Mouse (Mus musculus) neural tube, embryonic 11.5 days (tissue): Measurements from ENCODE around the gene Pdxp. TPM values are rescaled to one million over a fixed set of nuclear protein-coding genes. Genes with fewer than 3 reads are reported as not detected.

Source experiments
- ATAC-seq: fragments of 200-750 bp; cut with Nextera tagmentation; 2 replicates; pipeline ENCODE4 v1.8.0; 2017; ENCODE audit warnings: moderate number of reproducible peaks, mild to moderate bottlenecking, moderate TSS enrichment, moderate library complexity; ENCODE audit not compliant: insufficient read depth, low FRiP score, low TSS enrichment
- DNase-seq: peaks from one replicate; pipeline ENCODE4 v3.0.0-alpha.2; 2015; ENCODE audit warnings: low spot score
- H3K27ac ChIP-seq: fragments of 300-500 bp; sonication (generic); 2 replicates; pipeline ENCODE4 v1.5.1; 2014; ENCODE audit warnings: low read depth, mild to moderate bottlenecking, low read length
- H3K27me3 ChIP-seq: fragments of 300-500 bp; sonication (generic); 2 replicates; pipeline ENCODE4 v1.6.1; 2014; ENCODE audit warnings: mild to moderate bottlenecking, low read length, mixed read lengths; ENCODE audit not compliant: control insufficient read depth, insufficient read depth
- H3K36me3 ChIP-seq: fragments of 300-500 bp; sonication (generic); 2 replicates; pipeline ENCODE4 v1.6.1; 2014; ENCODE audit warnings: mild to moderate bottlenecking, low read length, moderate library complexity, mixed read lengths; ENCODE audit not compliant: control insufficient read depth, insufficient read depth
- H3K4me1 ChIP-seq: fragments of 300-500 bp; sonication (generic); 2 replicates; pipeline ENCODE4 v1.6.1; 2014; ENCODE audit warnings: low read length, mixed read lengths; ENCODE audit not compliant: control insufficient read depth, insufficient read depth
- H3K4me2 ChIP-seq: fragments of 300-500 bp; sonication (generic); 2 replicates; pipeline ENCODE4 v1.6.1; 2014; ENCODE audit warnings: low read depth, mild to moderate bottlenecking, moderate library complexity
- H3K4me3 ChIP-seq: fragments of 300-500 bp; sonication (generic); 2 replicates; pipeline ENCODE4 v1.5.1; 2014; ENCODE audit warnings: low read depth, low read length
- H3K9ac ChIP-seq: fragments of 300-500 bp; sonication (generic); 2 replicates; pipeline ENCODE4 v1.6.1; 2014; ENCODE audit warnings: mild to moderate bottlenecking, low read length
- H3K9me3 ChIP-seq: fragments of 300-500 bp; sonication (generic); 2 replicates; pipeline ENCODE4 v1.6.1; 2016; ENCODE audit warnings: low read length; ENCODE audit not compliant: control insufficient read depth
- WGBS: fragments of 180-500 bp; shearing (Covaris S2); extraction: QIAGEN DNeasy Blood & Tissue Kit; methylation state at CpG from one replicate; pipeline ENCODE4 v1.1.7; 2014; 5-methylcytosine and 5-hydroxymethylcytosine counted together
- polyA plus RNA-seq: library from polyadenylated mRNA; unstranded; fragments of >200 nt; fragmentation: Nextera tagmentation; extraction: Ambion mirVana; gene quantifications from 2 replicates; pipeline ENCODE4 v1.2.1, GENCODE M21; 2014

The Pdxp gene
- polyA plus RNA-seq, result 34.9 and 36.0 TPM in 2 replicates

DNA sequence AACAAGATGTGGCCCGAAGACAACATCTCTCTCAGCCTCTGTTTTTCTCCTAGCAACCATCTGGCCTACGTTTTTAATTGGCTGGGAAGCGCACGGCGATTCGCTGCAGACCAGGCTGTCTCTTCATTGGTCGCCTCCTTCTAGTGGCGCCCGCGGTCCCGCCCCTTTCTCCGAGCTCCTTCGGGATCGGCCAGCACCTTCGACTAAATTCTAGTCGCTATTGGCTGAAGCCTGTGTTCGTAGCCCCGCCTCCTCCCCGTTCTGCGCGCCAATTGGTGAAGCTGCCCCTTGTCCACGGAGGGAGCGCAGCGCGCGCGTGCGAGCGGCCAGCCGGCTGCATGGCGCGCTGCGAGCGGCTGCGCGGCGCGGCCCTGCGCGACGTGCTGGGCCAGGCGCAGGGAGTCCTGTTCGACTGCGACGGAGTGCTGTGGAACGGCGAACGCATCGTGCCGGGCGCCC, at the start of gene Pdxp:
Pdxp (plus strand) TSS at position 288 of the 459 bp plus-strand sequence.
- WGBS, result under 1% methylated on average over 51 of the region's 51 CpGs
- ATAC-seq (peak; percentile 92), DNase-seq (peak; percentile 98)
- Histone ChIP-seq H3K36me3 (peaks cover 6% of the 10 kb centered on the region), H3K4me1 (peaks cover 20% of the 10 kb centered on the region), H3K4me3 (peak within 1 kb of the TSS; percentile 75), H3K27ac (peak within 1 kb of the TSS; percentile 91), H3K9ac (peak within 1 kb of the TSS; percentile 85), H3K27me3 (no peaks in the 10 kb centered on the region), H3K9me3 (no peaks in the 10 kb centered on the region), H3K4me2 (peak within 1 kb of the TSS; percentile 97)

DNA sequence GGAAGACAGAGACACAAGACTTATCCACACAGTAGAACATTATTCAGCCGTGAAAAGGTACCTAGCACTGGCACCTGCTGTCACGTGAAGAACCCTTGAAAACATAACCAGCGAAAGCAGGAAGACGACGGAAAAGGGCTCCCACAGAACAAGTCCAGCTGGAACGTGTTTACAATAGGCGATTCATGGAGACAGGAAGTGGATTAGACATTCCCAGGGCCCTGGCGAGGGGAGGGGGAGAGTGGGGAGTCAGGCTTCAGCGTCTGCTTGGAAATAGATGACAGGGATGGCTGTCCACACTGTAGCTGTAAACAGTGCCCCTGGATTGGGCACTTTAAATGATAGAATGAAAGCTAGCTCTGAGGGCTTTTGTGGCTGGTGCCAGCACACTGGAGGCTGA, 45.3 kb upstream of the Pdxp start:
- H3K4me2 ChIP-seq, result no peak overlapping the region
- peak; percentile 63 for DNase-seq
- no peaks in the 10 kb centered on the region for H3K9me3 ChIP-seq
- ATAC-seq, result no peak
- 32% methylated on average over 9 of the region's 9 CpGs for WGBS
- no peaks in the 10 kb centered on the region for H3K4me1 ChIP-seq
- H3K27ac ChIP-seq, result no peak overlapping the region
- H3K36me3 ChIP-seq, result no peaks in the 10 kb centered on the region
- H3K4me3 ChIP-seq, result no peak overlapping the region
- H3K9ac ChIP-seq, result no peak overlapping the region
- H3K27me3 ChIP-seq, result no peaks in the 10 kb centered on the region

GRCm38 (mm10) chr15:78868826-78869233, 44.9 kb upstream of the Pdxp start:
- Histone ChIP-seq H3K36me3 (no peaks in the 10 kb centered on the region), H3K27ac (no peak overlapping the region), H3K4me1 (no peaks in the 10 kb centered on the region), H3K4me3 (no peak overlapping the region), H3K4me2 (no peak overlapping the region), H3K9ac (no peak overlapping the region), H3K9me3 (no peaks in the 10 kb centered on the region), H3K27me3 (no peaks in the 10 kb centered on the region)
- ATAC-seq (no peak), DNase-seq (no peak)
- 56% methylated on average over 7 of the region's 7 CpGs for WGBS

- peak; percentile 64 for DNase-seq
- no peak overlapping the region for H3K9ac ChIP-seq
- H3K27ac ChIP-seq, result no peak overlapping the region
- WGBS, result 26% methylated on average over 6 of the region's 6 CpGs
- H3K4me3 ChIP-seq, result no peak overlapping the region
- ATAC-seq, result no peak
- no peaks in the 10 kb centered on the region for H3K36me3 ChIP-seq
- H3K9me3 ChIP-seq, result no peaks in the 10 kb centered on the region
- no peak overlapping the region for H3K4me2 ChIP-seq
- H3K4me1 ChIP-seq, result no peaks in the 10 kb centered on the region
- H3K27me3 ChIP-seq, result no peaks in the 10 kb centered on the region
Observed at GRCm38 (mm10) chr15:78869775-78870174, 43.9 kb upstream of the Pdxp start.

GRCm38 (mm10) chr15:78872021-78872608, 41.6 kb upstream of the Pdxp start:
- Histone ChIP-seq H3K9ac (no peak overlapping the region), H3K4me2 (no peak overlapping the region), H3K4me1 (no peaks in the 10 kb centered on the region), H3K4me3 (no peak overlapping the region), H3K27me3 (no peaks in the 10 kb centered on the region), H3K36me3 (no peaks in the 10 kb centered on the region), H3K27ac (no peak overlapping the region), H3K9me3 (no peaks in the 10 kb centered on the region)
- DNase-seq (no peak), ATAC-seq (no peak)
- WGBS, result 59% methylated on average over 5 of the region's 5 CpGs

DNA sequence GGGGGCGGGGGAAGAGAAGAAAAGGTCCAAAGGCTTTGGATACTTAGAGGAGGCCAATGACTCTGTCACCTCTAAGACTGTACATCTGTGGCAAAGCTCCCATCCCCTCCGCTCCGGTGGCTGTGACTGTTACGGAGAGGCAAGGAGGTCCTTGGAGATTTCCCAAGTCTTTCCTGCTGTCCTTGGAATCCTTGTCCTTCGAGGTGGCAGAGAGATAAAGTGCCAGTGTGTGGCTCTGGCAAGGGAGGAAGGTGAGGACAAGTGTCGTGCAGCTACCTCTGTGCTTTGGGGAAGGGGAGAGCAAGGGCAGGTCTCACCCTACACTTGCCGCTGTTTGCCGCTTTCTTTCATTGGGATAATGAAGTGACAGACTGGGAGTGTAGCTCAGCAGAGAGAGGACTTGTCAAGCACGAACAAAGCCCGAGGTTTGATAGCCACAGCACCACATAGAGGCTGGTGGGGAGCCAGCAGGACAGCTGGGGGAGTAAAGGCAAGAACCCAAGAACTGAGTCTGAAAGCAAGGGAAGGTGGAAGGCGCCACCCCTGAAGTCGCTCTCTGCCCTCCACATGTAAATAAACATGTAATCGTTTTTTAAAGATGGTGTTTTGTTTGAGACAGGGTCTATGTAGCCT, 39.8 kb upstream of the Pdxp start:
- Histone ChIP-seq H3K4me3 (no peak overlapping the region), H3K4me1 (peaks cover 6% of the 10 kb centered on the region; the same call in 1 of the 2 replicates), H3K36me3 (no peaks in the 10 kb centered on the region), H3K27ac (no peak overlapping the region), H3K27me3 (no peaks in the 10 kb centered on the region), H3K9me3 (no peaks in the 10 kb centered on the region), H3K9ac (no peak overlapping the region), H3K4me2 (no peak overlapping the region)
- 60% methylated on average over 13 of the region's 13 CpGs for WGBS
- no peak for DNase-seq
- ATAC-seq, result no peak

DNA sequence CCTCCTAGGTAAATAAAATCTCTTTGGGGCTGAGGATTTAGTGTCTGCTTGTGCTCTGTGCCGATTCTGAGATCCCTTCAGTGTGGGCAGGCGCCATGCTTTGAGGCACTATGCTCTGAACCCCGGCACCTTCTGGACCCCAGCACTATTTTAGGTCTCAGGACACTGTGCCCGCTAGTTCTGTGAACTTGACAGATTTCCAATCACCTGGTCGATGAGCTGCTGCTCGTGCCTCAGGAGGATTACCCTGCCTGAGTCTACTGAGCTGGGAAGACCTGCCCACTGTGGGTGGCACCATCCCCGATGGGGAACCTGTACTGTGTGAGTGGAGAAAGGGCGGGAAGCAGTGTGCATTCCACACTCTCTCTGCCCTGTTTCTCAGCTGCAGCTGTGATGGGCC, 38.7 kb upstream of the Pdxp start:
- 82% methylated on average over 8 of the region's 8 CpGs for WGBS
- ATAC-seq (no peak), DNase-seq (no peak)
- Histone ChIP-seq H3K4me1 (peaks cover 6% of the 10 kb centered on the region; the same call in 1 of the 2 replicates), H3K9me3 (no peaks in the 10 kb centered on the region), H3K36me3 (no peaks in the 10 kb centered on the region), H3K27me3 (no peaks in the 10 kb centered on the region), H3K4me2 (no peak overlapping the region), H3K9ac (no peak overlapping the region), H3K4me3 (no peak overlapping the region), H3K27ac (no peak overlapping the region)

DNA sequence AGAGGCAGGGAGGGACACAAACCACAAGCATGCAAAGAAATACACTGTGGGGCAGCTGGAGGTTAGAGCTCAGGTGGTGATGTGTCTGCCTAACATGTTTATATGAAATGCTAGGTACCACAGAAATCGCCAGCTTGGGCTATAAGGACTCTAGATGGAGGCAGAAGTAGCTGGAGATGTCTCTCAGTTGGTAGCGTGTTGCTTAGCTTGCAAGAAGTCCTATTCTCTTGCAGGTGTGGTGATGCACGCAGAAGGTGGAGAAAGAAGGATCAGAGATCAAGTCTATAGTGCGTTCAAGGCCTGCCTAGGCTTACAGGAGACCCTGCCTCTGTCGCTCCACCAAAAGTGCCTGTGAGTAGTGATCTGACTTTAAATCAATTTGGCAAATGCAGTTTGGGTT, 38.2 kb upstream of the Pdxp start:
- H3K4me2 ChIP-seq, result peak overlapping the region; percentile 88
- WGBS, result 73% methylated on average over 5 of the region's 5 CpGs
- DNase-seq (no peak), ATAC-seq (no peak)
- H3K4me3 ChIP-seq, result no peak overlapping the region
- H3K27ac ChIP-seq, result 0 out of 2 replicates have a peak overlapping the region, but pooled peaks have one; percentile 98
- H3K9ac ChIP-seq, result peak overlapping the region; percentile 88
- peaks cover 6% of the 10 kb centered on the region; the same call in 1 of the 2 replicates for H3K4me1 ChIP-seq
- H3K27me3 ChIP-seq, result no peaks in the 10 kb centered on the region
- no peaks in the 10 kb centered on the region for H3K36me3 ChIP-seq
- H3K9me3 ChIP-seq, result no peaks in the 10 kb centered on the region

DNA sequence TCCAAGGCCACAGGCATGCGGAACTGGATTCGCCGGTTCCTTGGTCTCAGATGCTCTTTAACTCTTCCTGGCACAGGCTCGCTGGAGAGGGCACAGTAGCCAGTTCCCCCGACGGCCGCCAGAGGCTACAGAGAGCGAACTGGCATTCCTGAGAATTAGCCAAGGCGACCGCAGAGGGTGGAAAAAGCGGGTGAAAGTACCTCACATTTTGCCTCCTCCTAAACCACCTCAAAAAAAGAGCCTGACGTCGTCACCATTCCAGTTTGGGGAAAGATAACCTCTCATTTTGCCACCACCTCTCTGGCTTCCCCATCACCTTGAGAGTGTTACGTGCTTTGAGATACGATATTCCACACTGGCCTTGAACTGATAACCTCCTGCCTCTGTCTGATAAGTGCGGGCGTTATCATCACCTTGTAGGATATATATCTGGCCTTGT, 37.4 kb upstream of the Pdxp start:
- H3K9ac ChIP-seq, result peak overlapping the region; percentile 88
- H3K9me3 ChIP-seq, result no peaks in the 10 kb centered on the region
- peak overlapping the region; percentile 88 for H3K4me2 ChIP-seq
- H3K4me1 ChIP-seq, result peaks cover 6% of the 10 kb centered on the region; the same call in 1 of the 2 replicates
- ATAC-seq (0 out of 2 replicates have a peak, but pooled peaks have one; percentile 18), DNase-seq (peak; percentile 86)
- peak overlapping the region; percentile 74 for H3K4me3 ChIP-seq
- 5% methylated on average over 17 of the region's 17 CpGs for WGBS
- H3K27me3 ChIP-seq, result no peaks in the 10 kb centered on the region
- H3K27ac ChIP-seq, result peak overlapping the region; percentile 98
- H3K36me3 ChIP-seq, result no peaks in the 10 kb centered on the region
